Mouse (Mus musculus) stomach, postnatal 0 days (tissue): ENCODE results near the gene Necab3.

Experiments
- CTCF ChIP-seq: IDR thresholded peaks from 2 replicates; pipeline ENCODE4 v1.5.1; 2016; ENCODE audit warnings: antibody characterized with exemption, low read depth, mild to moderate bottlenecking, moderate library complexity
- EP300 ChIP-seq: optimal IDR thresholded peaks from 2 replicates; pipeline ENCODE3; 2016; ENCODE audit warnings: antibody characterized with exemption

GRCm38 (mm10) chr2:154589051-154589450 is 30.4 kb upstream of the Necab3 start:
- TF ChIP-seq CTCF (no peak), EP300 (no peak)
